Mouse (Mus musculus): ENCODE measurements around the gene H2-T23.
"Not testable (repeated sequence)": the region's sequence is repeated elsewhere in the genome, so short reads cannot be mapped to it uniquely, and the experiment has no call there.

H2-T23 gene

GRCm38 (mm10) chr17:36022922-36023321 lies 9.7 kb downstream of the H2-T23 start:
- no peak for DNase-seq

GRCm38 (mm10) chr17:36022098-36022497 lies 10.6 kb downstream of the H2-T23 start:
- DNase-seq: no peak

- no peak for DNase-seq
Measured at GRCm38 (mm10) chr17:36021309-36021708, 11.3 kb downstream of the H2-T23 start.

GRCm38 (mm10) chr17:36020191-36021073 lies 12.2 kb downstream of the H2-T23 start, which contains the start of gene H2-T24:
Gene H2-T24 (minus strand): TSS chr17:36020560.
- DNase-seq: peak; percentile 84

- DNase-seq: no peak
Measured at GRCm38 (mm10) chr17:36019519-36019918, 13.1 kb downstream of the H2-T23 start.

GRCm38 (mm10) chr17:36018979-36019378 lies 13.7 kb downstream of the H2-T23 start:
- DNase-seq: peak; percentile 52

GRCm38 (mm10) chr17:36017046-36017445 lies 15.6 kb downstream of the H2-T23 start:
- no peak for DNase-seq

GRCm38 (mm10) chr17:36014977-36015376 lies 17.7 kb downstream of the H2-T23 start:
- DNase-seq: no peak

- DNase-seq: not testable (repeated sequence)
Measured at GRCm38 (mm10) chr17:36004409-36004808, 28.2 kb downstream of the H2-T23 start.

- no peak for DNase-seq
Measured at GRCm38 (mm10) chr17:36003331-36003730, 29.3 kb downstream of the H2-T23 start.

- no peak for DNase-seq
Measured at GRCm38 (mm10) chr17:36001966-36002365, 30.7 kb downstream of the H2-T23 start.

GRCm38 (mm10) chr17:36001121-36001897 lies 31.3 kb downstream of the H2-T23 start:
- no peak for DNase-seq

- DNase-seq: no peak
Measured at GRCm38 (mm10) chr17:36000349-36000748, 32.3 kb downstream of the H2-T23 start.

GRCm38 (mm10) chr17:35999356-35999755 lies 33.3 kb downstream of the H2-T23 start:
- DNase-seq: no peak

GRCm38 (mm10) chr17:35998545-35999305 lies 33.9 kb downstream of the H2-T23 start:
- no peak for DNase-seq

- peak; percentile 28 for DNase-seq
Measured at GRCm38 (mm10) chr17:35997713-35998510, 34.7 kb downstream of the H2-T23 start.

- peak; percentile 98 for DNase-seq
Measured at GRCm38 (mm10) chr17:35996949-35997348, 35.7 kb downstream of the H2-T23 start.

- no peak for DNase-seq
Measured at GRCm38 (mm10) chr17:35994879-35995240, 37.8 kb downstream of the H2-T23 start.

- DNase-seq: peak; percentile 88
Measured at GRCm38 (mm10) chr17:35994175-35994878, 38.3 kb downstream of the H2-T23 start.

GRCm38 (mm10) chr17:35993675-35994074 lies 39.0 kb downstream of the H2-T23 start:
- peak; percentile 87 for DNase-seq

GRCm38 (mm10) chr17:35991781-35992180 lies 40.9 kb downstream of the H2-T23 start:
- DNase-seq: peak; percentile 50
